Mouse (Mus musculus) heart, postnatal 0 days (tissue): ENCODE data around the gene Kcnmb4. TPM values are rescaled to one million over a fixed set of nuclear protein-coding genes. Genes with fewer than 3 reads are reported as not detected.

ENCODE experiments used
- ATAC-seq: fragments of 200-750 bp; cut with Nextera tagmentation; 2 replicates; pipeline ENCODE4 v1.8.0; 2017; ENCODE audit warnings: low read depth, moderate number of reproducible peaks, moderate library complexity; ENCODE audit not compliant: insufficient read depth
- DNase-seq: peaks from one replicate; pipeline ENCODE4 v3.0.0-alpha.2; 2016; ENCODE audit warnings: low spot score
- H3K27ac ChIP-seq: fragments of 300-500 bp; sonication (generic); 2 replicates; pipeline ENCODE4 v1.5.1; 2014; ENCODE audit warnings: low read depth, mild to moderate bottlenecking
- H3K27me3 ChIP-seq: fragments of 300-500 bp; sonication (generic); 2 replicates; pipeline ENCODE4 v1.6.1; 2014; ENCODE audit warnings: low read length, mixed read lengths; ENCODE audit not compliant: control insufficient read depth, insufficient read depth
- H3K36me3 ChIP-seq: fragments of 300-500 bp; sonication (generic); replicated peaks from 2 replicates; pipeline ENCODE4 v1.6.1; 2014; ENCODE audit warnings: low read length, mixed read lengths; ENCODE audit not compliant: control insufficient read depth, insufficient read depth
- H3K4me1 ChIP-seq: fragments of 300-500 bp; sonication (generic); 2 replicates; pipeline ENCODE4 v1.6.1; 2014; ENCODE audit warnings: antibody characterized with exemption; ENCODE audit not compliant: control insufficient read depth, insufficient read depth
- H3K4me2 ChIP-seq: fragments of 300-500 bp; sonication (generic); 2 replicates; pipeline ENCODE4 v1.6.1; 2014; ENCODE audit warnings: low read depth, mild to moderate bottlenecking, low read length, moderate library complexity
- H3K4me3 ChIP-seq: fragments of 300-500 bp; sonication (generic); 2 replicates; pipeline ENCODE4 v1.5.1; 2014; ENCODE audit warnings: low read depth, low read length
- H3K9ac ChIP-seq: fragments of 300-500 bp; sonication (generic); replicated peaks from 2 replicates; pipeline ENCODE4 v1.6.1; 2014; ENCODE audit warnings: low read depth, low read length, mixed read lengths
- H3K9me3 ChIP-seq: fragments of 300-500 bp; sonication (generic); replicated peaks from 2 replicates; pipeline ENCODE4 v1.6.1; 2016; ENCODE audit warnings: low read length; ENCODE audit not compliant: control insufficient read depth
- CTCF ChIP-seq: IDR thresholded peaks from 2 replicates; pipeline ENCODE4 v1.5.1; 2016; ENCODE audit warnings: antibody characterized with exemption, control low read depth, low read depth
- EP300 ChIP-seq: IDR thresholded peaks from 2 replicates; pipeline ENCODE4 v1.6.1; 2016; ENCODE audit warnings: antibody characterized with exemption, low read depth
- WGBS: fragments of 180-500 bp; shearing (Covaris S2); extraction: QIAGEN DNeasy Blood & Tissue Kit; methylation state at CpG from one replicate; pipeline ENCODE4 v1.1.7; 2014; 5-methylcytosine and 5-hydroxymethylcytosine counted together
- polyA plus RNA-seq: library from polyadenylated mRNA; unstranded; fragments of >200 nt; fragmentation: Nextera tagmentation; extraction: Ambion mirVana; gene quantifications from 2 replicates; pipeline ENCODE4 v1.2.1, GENCODE M21; 2015
- total RNA-seq: library from RNA; depleted of rRNA; stranded (reverse); fragments of >200 nt; gene quantifications from 2 replicates; pipeline ENCODE4 v1.2.3, GENCODE M21; 2014; ENCODE audit warnings: low replicate concordance

Kcnmb4 gene
- total and polyA plus RNA-seq, 2 experiments from 2014 or later = 1.00 to 14.5 TPM

GRCm38 (mm10) chr10:116512521-116513253 lies 39.0 kb upstream of the Kcnmb4 start:
- no peaks in the 10 kb centered on the region for H3K27me3 ChIP-seq
- H3K4me2 ChIP-seq = no peak overlapping the region
- DNase-seq (no peak), ATAC-seq (no peak)
- H3K36me3 ChIP-seq = no peaks in the 10 kb centered on the region
- H3K27ac ChIP-seq = no peak overlapping the region
- no peaks in the 10 kb centered on the region for H3K9me3 ChIP-seq
- no peak for TF ChIP-seq EP300
- no peak for TF ChIP-seq CTCF
- 0 out of 2 replicates have a peak, but pooled peaks cover 4% of the 10 kb centered on the region for H3K4me1 ChIP-seq
- 89% methylated on average over 11 of the region's 11 CpGs for WGBS
- no peak overlapping the region for H3K9ac ChIP-seq
- no peak overlapping the region for H3K4me3 ChIP-seq

GRCm38 (mm10) chr10:116505303-116506014 lies 31.8 kb upstream of the Kcnmb4 start:
- H3K27me3 ChIP-seq = no peaks in the 10 kb centered on the region
- H3K9me3 ChIP-seq = no peaks in the 10 kb centered on the region
- no peaks in the 10 kb centered on the region for H3K4me1 ChIP-seq
- H3K4me2 ChIP-seq = no peak overlapping the region
- no peak for ATAC-seq
- H3K9ac ChIP-seq = no peak overlapping the region
- no peak overlapping the region for H3K4me3 ChIP-seq
- no peak for DNase-seq
- no peak for TF ChIP-seq CTCF
- TF ChIP-seq EP300 = no peak
- peaks cover 13% of the 10 kb centered on the region; the same call in 1 of the 2 replicates for H3K36me3 ChIP-seq
- no peak overlapping the region for H3K27ac ChIP-seq
- 85% methylated on average over 7 of the region's 7 CpGs for WGBS

GRCm38 (mm10) chr10:116492768-116493167 lies 19.1 kb upstream of the Kcnmb4 start:
- no peaks in the 10 kb centered on the region for H3K4me1 ChIP-seq
- peaks cover 60% of the 10 kb centered on the region for H3K36me3 ChIP-seq

GRCm38 (mm10) chr10:116486895-116487747 lies 13.4 kb upstream of the Kcnmb4 start:
- Histone ChIP-seq H3K4me2 (no peak overlapping the region), H3K9me3 (no peaks in the 10 kb centered on the region), H3K27me3 (no peaks in the 10 kb centered on the region), H3K4me3 (no peak overlapping the region), H3K36me3 (peaks cover 44% of the 10 kb centered on the region), H3K4me1 (no peaks in the 10 kb centered on the region), H3K27ac (no peak overlapping the region), H3K9ac (no peak overlapping the region)
- TF ChIP-seq CTCF (no peak), EP300 (no peak)
- ATAC-seq (no peak), DNase-seq (no peak)
- WGBS = 88% methylated on average over 10 of the region's 10 CpGs

More at GRCm38 (mm10) chr10:116492768-116493167, 19.1 kb upstream of the Kcnmb4 start:
- ATAC-seq (no peak), DNase-seq (no peak)
- H3K27ac ChIP-seq = no peak overlapping the region
- H3K4me2 ChIP-seq = no peak overlapping the region
- H3K27me3 ChIP-seq = no peaks in the 10 kb centered on the region
- WGBS = 74% methylated on average over 3 of the region's 3 CpGs
- H3K4me3 ChIP-seq = no peak overlapping the region
- H3K9ac ChIP-seq = no peak overlapping the region
- no peaks in the 10 kb centered on the region for H3K9me3 ChIP-seq
- TF ChIP-seq EP300 = no peak
- TF ChIP-seq CTCF = no peak

- no peak overlapping the region for H3K27ac ChIP-seq
- H3K9ac ChIP-seq = no peak overlapping the region
- no peaks in the 10 kb centered on the region for H3K9me3 ChIP-seq
- TF ChIP-seq CTCF = no peak
- no peak for ATAC-seq
- no peak for DNase-seq
- H3K27me3 ChIP-seq = no peaks in the 10 kb centered on the region
- no peak overlapping the region for H3K4me3 ChIP-seq
- H3K4me2 ChIP-seq = no peak overlapping the region
- peaks cover 34% of the 10 kb centered on the region for H3K36me3 ChIP-seq
- no peaks in the 10 kb centered on the region for H3K4me1 ChIP-seq
- WGBS = 85% methylated on average over 12 of the region's 12 CpGs
Measured at GRCm38 (mm10) chr10:116481917-116482316, 8.2 kb upstream of the Kcnmb4 start.
